Mouse (Mus musculus) kidney, postnatal 14 days (tissue): ENCODE measurements around the gene Defa2.
"Not testable (repeated sequence)": the region's sequence is repeated elsewhere in the genome, so short reads cannot be mapped to it uniquely, and the experiment has no call there.

Experiments used
- DNase-seq: peaks from one replicate; pipeline ENCODE4 v3.0.0; 2022; ENCODE audit warnings: mixed read lengths

Gene Defa2

GRCm38 (mm10) chr8:21378215-21378614 is at the start of gene Defa2:
Gene Defa2, plus strand, starts transcription at chr8:21378515.
- DNase-seq, result not testable (repeated sequence)

GRCm38 (mm10) chr8:21391511-21391910 is 13.2 kb downstream of the Defa2 start, which contains the start of gene Defa33:
Gene Defa33, plus strand, starts transcription at chr8:21391811.
- not testable (repeated sequence) for DNase-seq

GRCm38 (mm10) chr8:21427111-21427510 is 48.8 kb downstream of the Defa2 start, which contains the start of gene Defa36:
Gene Defa36, plus strand, starts transcription at chr8:21427411.
- DNase-seq, result not testable (repeated sequence)
